Mouse (Mus musculus): ENCODE results near the gene Spata22.
"Not testable (repeated sequence)": the region's sequence is repeated elsewhere in the genome, so short reads cannot be mapped to it uniquely, and the experiment has no call there.

The Spata22 gene

DNA sequence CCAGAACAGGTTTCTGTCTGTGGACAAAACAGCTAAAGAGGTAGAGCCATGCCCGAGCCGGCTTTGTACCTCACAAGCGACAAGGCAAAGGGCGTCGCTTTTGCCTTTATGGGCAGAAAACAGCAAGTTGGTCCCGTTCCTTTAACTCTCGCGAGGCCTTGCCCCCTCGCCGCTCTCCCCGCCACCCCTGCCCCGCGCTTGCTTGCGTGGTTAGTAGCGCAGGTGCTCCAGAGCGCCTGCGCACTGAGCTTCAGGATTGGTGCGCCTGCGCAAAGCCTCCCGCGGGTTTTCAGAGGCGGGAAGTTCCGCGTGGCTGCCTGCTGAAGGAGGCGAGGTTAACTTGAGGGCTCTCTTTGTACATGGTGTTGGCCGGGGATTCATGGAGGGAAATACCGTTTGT is at the start of gene Spata22, which contains the start of the genes Aspa and Gm49340:
TSS of gene Spata22 (plus strand) at position 300 of the 400 bp plus-strand sequence.
TSS of gene Aspa (minus strand) at position 155 of the 400 bp plus-strand sequence.
TSS of gene Gm49340 (plus strand) at position 300 of the 400 bp plus-strand sequence.
- DNase-seq (ENCODE audit: low read depth, low spot score): no peak

DNA sequence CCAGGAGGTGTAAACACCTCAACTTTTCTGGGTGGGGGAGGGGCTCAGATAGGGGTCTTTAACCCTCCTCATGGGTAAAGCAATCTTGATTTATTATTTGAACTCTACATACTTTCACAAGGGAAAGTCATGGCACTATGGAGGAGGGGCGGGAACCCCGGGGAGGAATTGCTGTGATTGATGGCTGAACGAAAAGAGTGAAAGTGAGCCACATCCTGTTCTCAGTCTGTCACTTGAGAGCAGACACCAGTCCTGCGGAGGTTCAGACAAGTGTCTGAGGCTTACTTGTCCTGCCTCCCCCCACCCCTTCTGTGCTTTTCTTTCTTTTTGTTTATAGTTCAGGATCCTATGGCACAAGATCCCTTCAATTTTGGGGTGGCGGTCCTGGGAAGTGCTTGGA is 48.8 kb upstream of the Spata22 start:
- no peak for DNase-seq (ENCODE audit: low read depth, low spot score)

DNA sequence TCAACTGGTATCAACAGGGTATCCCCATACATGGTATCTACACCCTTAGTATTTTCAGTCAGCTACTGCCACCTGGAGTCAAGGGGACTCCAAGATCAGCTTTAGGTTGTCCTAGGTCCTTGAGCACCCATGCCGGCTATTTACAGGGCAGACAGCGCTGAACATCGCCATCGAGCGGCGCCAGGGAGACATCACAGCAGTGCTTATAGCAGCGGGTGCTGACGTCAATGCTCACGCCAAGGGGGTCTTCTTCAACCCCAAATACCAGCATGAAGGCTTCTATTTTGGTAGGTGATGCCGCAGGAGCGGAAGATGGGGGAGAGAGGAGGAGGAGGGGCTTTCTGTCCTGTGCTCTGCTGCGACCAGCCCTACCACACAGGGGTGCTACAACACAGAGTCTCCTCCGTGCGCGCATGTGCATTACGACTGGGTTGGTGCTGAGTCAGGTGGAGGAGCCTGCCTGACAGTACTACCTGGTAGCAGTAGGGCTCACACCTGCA is 48.0 kb upstream of the Spata22 start:
- DNase-seq (ENCODE audit: low read depth, low spot score): peak; percentile 83

DNA sequence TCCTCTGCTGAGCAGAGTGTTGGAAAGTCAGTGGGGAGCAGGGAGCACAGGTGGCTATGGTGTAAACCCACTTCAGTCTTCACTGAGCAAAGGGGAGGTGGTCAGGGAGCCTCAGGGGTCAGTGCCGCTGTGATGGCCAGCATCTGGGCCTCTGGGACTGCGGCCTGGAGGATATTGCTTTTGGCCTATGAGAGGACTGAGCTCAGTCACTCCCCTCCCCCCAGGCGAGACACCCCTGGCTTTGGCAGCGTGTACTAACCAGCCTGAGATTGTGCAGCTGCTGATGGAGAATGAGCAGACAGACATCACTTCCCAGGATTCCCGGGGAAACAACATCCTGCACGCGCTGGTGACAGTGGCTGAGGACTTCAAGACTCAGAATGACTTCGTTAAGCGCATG is 46.2 kb upstream of the Spata22 start:
- DNase-seq (ENCODE audit: low read depth, low spot score): no peak

DNA sequence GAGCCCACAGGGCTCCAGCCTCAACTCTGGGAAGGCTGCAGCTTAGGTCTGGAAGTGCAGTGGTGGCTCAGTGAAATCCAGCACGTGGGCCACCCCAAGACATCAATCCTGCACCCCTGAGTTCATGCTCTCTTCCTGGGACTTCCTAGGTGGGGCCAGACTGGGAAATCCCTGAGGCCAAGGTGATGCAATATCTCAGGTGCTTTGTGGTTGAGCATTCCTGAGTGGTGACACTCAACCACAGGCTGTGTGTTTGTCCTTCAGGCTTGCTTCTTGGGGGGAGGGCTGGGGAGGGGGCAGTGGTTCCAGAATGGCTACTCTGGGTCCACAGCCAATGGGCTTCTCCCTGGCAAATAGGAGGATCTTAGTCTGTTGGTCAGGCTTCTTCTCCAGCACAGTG is 45.6 kb upstream of the Spata22 start:
- no peak for DNase-seq (ENCODE audit: low read depth, low spot score)

DNA sequence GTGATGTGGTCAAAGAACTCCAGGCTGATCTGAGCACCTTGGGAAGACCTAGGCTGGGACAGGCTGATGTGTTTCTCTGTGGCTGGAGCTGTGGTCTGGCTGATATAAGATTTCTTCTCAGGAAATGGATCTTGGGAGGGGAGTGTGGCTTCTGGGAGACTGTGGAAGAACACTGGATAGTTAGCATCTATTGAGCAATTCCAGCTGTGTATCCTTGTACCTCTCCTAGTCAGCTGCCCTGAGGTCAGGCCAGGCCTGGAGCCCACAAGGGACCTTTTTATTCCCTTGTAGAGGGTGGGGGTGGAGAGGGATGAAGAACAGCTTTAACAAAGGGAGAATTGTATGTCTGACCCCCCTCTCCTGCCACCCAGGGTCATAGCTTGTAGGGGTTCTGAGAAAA is 45.2 kb upstream of the Spata22 start:
- DNase-seq (ENCODE audit: low read depth, low spot score): peak; percentile 61

DNA sequence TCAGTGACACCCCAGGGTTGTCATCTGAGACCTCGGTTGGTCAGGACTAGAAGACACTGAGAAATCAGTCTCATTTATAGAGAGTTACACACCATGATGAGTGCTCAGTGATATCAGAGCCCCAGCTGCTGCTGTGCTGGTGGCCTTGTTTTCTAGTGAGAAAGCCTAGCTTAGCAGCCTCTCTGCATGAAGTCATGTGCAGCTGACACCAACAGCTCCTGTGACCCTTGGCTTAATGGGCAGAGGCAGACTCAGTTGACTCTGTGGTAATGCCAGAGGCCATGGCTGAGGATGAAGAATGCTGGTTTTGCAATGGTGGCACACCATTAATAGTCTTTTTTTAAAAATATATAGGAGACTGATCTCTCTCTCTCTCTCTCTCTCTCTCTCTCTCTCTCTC is 39.9 kb upstream of the Spata22 start:
- DNase-seq (ENCODE audit: low read depth, low spot score): no peak

DNA sequence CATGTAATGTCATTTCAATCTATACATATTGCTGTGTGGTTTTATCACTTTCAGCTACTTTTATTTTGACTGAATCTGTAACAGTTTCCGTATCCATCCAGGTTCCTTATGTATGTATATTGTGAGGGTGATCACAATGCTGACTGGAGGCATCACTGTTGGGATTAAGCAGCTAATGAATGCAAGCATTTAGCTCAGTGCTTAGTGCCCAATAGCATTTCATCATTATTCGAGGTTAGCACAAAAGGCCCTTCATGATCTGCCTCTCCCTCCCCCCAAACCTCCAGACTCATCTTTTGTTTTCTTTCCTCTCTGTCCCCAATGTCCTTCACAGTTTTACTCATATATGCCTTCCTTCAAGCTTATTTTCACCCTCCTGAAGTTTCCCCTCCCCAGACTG is 26.4 kb upstream of the Spata22 start:
- no peak for DNase-seq (ENCODE audit: low read depth, low spot score)

DNA sequence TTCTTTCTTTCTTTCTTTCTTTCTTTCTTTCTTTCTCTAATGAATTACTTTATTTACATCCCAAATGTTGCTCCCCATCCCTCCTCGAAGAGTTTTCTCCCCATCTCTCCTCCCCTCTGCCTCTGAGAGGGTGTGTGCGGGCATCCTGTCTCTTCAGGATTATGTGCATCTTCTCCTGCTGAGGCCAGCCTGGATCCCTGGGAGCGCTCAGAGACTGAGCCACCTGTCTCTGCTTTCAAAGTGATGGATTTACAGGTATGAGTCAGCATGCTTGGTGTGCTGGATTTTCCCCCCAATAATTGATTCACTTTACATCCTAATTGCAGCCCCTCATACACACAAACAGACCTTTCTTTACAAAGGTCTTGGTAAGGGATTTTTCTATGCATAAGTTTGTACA is 13.6 kb upstream of the Spata22 start:
- DNase-seq (ENCODE audit: low read depth, low spot score): no peak

DNA sequence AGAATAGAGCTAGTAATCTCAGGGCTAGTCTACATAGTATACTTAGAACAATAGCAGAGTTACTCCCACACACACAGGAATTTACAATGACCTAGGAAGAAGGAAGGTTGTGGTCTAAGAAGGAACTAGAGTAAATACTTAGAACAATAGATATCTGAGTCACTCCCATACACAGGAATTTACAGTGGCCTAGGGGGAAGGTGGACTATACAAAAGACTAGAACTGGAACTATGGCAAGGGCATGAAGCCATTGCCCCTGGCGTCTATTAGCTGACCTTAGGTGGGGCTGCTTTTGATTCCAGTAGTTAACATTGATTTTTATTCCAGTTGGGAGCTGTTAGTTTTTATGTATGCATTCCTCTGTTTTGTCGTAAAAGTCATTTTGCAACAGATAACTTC is 11.0 kb upstream of the Spata22 start:
- DNase-seq (ENCODE audit: low read depth, low spot score): not testable (repeated sequence)

DNA sequence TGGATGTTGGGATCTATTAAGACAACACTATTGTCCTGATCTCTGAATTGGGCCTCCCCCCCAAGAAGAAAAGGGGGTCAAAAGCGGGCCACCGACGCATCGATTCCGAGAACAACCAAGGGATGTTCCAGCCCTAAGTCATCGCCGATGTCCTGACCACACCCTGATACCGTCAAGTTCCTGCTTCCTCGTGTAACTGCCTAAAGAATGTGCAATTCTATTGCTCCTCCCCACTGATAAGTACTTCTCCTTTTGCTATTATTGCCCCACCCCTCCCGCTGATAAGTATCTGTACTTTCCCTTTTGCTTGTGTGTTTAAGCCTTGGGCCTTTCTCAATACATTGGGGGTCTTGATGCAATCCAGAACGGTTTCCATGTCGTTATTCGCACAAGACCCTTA is 8.5 kb upstream of the Spata22 start:
- DNase-seq (ENCODE audit: low read depth, low spot score): not testable (repeated sequence)

DNA sequence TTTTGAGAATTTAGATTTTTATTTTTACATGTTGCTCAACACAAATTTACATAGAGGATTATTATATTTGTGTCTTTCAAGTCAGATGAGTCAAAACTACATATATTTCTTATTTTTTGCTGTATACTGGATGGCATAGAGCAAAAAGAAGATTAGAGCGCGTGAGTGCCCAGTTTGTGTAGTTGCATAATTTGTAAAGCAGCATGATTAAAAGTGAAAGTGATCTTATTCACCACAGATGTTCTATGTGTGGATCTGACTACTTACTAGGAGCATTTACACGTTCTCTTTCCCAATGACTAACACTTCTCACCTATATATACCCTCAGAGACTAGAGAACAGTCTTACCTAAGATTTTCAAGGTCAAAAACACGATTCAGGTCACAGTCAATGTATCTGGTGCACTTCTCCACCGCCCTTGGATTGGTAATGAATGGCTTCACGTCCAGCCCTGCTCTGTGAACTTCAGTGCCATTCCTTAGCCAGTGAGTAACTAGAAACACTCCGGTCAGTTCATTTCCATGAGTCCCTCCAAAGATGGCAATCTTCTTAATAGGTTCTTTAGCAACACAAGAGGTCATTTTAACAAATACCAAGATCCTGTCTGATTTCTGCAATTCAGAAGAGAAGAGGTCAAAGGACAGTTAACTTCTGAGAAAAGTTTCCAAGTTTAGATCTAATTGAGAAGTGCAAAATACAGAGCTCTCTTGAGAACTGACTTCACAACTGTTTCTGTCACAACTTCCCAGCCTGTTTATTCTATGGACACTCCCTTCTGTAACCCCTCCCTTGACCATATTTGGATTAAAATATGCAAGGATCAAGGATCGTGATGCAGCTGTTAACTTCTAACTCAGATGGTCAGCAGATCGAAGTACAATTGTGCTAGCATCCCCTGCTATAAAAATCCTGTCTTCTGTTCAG is 5.4 kb upstream of the Spata22 start:
- no peak for DNase-seq (ENCODE audit: low read depth, low spot score)

DNA sequence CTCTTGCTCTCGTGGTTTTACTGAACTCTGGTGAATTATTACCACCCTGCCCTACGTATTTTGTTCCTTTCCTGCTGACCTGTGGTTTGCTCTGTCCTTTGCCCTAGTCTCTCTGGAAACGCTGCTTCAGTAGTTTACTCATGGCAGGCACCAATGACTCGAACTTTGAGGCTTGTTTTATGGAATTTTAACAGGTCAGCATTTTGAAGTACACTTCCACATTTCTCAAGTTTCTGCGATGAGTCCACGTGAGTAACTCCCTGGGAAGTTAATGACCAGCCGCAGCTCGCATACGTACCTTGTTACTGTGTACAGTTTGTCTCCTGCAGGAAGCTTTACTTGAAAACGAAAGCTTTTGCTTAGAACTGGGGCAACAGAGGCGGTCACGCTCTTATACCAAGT is 3.1 kb upstream of the Spata22 start:
- no peak for DNase-seq (ENCODE audit: low read depth, low spot score)

DNA sequence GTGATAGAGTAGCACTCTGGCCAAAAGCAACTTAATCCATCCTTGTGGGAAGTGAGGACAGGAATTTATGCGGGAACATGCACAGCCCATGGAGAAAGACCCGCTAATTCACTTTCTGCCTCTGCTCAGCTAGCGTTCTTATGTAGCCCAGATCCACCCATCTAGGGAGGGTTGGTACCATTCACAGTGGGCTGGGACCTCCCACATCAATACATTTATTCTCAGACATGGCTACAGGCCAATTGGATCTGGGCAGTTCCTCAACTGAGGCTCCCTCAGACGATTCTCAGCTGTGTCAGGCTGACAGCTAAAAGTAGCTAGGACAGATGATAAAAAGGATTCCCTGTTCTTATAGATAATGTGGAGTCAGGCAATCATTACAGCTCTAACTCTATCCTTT is 2.2 kb upstream of the Spata22 start:
- DNase-seq (ENCODE audit: low read depth, low spot score): peak; percentile 12

DNA sequence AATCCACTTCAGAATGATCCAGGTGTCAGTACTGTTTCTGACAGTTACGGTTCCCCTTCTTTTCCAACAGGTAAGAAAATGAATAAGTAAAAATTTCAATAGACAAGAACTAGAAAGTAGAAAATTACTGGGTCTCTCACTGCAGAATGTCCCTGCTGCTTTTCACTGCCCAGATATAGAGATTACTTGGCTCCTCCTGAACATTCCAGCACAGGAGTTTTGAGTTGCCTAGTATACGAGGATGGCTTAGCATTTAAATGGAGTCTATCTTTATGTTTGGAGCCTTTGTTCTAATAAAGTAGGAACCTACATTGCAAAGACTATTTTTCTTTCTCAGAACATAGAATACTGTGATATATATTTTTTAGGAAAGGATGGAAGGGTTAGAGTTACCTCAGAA is 3.8 kb downstream of the Spata22 start:
- no peak for DNase-seq (ENCODE audit: low read depth, low spot score)

DNA sequence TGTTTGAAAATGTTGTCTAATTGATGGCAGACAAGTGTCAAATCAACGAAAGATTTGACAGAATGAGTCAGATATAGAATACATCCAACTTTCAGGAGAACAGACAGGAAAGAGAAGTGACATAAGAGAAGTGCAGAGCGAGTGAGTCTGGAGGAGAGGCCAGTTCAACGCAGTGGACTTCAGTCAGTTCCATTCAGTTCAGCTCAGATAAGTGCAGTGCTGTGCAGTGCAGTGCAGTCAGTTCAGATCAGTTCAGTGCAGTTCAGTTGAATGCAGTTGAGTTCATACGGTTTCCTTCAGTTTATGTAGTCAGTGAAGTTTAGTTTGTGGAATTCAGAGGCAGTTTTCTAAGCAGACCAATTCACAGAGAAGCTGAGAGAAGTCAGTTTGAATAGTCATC is 7.4 kb downstream of the Spata22 start:
- DNase-seq (ENCODE audit: low read depth, low spot score): no peak

DNA sequence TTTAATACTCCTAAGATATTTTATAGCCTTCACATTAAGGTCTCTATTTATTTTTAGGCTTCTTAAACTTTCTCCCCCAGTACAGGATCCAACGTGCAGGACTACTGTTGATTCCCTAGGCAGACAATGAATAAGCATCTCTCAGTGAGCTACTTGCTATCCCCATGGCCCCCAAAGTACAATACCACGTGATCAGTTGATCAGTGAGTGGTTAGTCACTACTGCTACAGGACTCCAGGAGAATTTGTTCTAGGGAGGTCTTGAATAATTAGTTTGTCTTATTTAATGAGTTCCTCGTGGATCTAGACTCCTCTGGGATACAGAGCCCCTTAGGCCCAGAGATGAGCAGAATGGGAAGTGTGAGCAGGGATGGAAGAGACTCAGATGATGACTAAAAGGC is 20.9 kb downstream of the Spata22 start, which contains the start of gene Olfr20:
TSS of gene Olfr20 (plus strand) at position 301 of the 400 bp plus-strand sequence.
- DNase-seq (ENCODE audit: low read depth, low spot score): no peak

DNA sequence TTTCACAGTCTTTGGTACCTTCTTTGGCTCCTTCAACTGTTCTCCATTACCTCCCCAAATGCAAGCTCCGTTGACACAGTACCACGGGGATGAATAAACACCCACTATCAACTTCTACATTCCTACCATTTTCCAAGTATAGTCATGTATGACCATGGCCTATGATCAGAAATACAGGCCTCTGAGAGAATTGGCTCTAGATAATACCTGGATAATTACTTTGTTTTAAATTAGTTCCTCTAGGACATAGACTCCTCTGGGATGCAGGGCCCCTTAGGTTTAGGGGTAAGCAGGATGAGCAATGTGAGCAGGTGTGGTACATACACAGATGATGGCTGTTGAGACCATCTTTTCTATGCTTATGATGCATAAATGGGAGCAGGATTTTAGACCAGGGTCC is 41.4 kb downstream of the Spata22 start, which contains the start of gene Olfr376:
TSS of gene Olfr376 (plus strand) at position 301 of the 400 bp plus-strand sequence.
- DNase-seq (ENCODE audit: low read depth, low spot score): no peak

DNA sequence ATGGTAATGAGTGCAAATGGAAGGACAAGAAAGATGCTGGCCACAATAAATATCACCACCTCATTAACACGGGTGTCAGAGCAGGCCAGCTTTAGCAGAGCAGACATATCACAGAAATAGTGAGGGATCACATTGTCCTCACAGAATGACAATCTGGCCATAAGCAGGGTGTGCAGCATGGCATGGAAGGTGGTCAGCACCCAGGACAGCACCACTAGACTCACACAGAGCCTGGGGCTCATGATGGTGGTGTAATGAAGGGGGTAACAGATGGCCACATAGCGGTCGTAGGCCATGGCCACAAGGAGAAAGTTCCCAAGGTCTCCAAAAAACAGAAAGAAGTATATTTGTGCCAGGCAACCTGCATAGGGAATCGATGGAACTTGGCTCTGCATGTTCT is 65.8 kb downstream of the Spata22 start:
- DNase-seq (ENCODE audit: low read depth, low spot score): no peak

Data from telencephalon, adult 2 months (tissue).